Comparison of ENCODE assay signal across 20 mouse cellular contexts in genomic region chr11:117276946-117277345, GRCm38 (mm10).
DNase-seq lines count a peak whose midpoint lies in the region; ATAC-seq and TF ChIP-seq lines count a peak whose summit lies in the region.
"Had no signal": no experiment of that assay in that cellular context is flagged by ENCODE, and none has a peak within 500 bp of the region (broad histone marks: within the 10 kb centered on the region; RNA-seq: fewer than 3 reads in every experiment).

No protein-coding gene starts in this region.

- 67% methylated on average over 8 of the region's 8 CpGs for WGBS in limb, embryonic 11.5 days
- WGBS in midbrain, postnatal 0 days, result 81% methylated on average over 8 of the region's 8 CpGs

- peaks cover 77% of the 10 kb centered on the region for H3K4me1 ChIP-seq in brown adipose tissue, adult 24 weeks (ENCODE audit: control insufficient read depth, insufficient read depth, insufficient read length, low read length)
- peaks cover 84% of the 10 kb centered on the region for H3K4me1 ChIP-seq in limb, embryonic 11.5 days (ENCODE audit: control insufficient read depth, insufficient read depth, low read length)
- H3K4me1 ChIP-seq in midbrain, postnatal 0 days (ENCODE audit: insufficient read depth, low read length), result no peaks in the 10 kb centered on the region; the same call in 1 of the 2 replicates

- ATAC-seq in limb, embryonic 11.5 days (ENCODE audit: insufficient number of reproducible peaks, low FRiP score, low TSS enrichment, low read depth), result no peak
- ATAC-seq in midbrain, postnatal 0 days (ENCODE audit: low FRiP score), result no peak
- ATAC-seq: liver, postnatal 0 days had no signal

- H3K36me3 ChIP-seq in limb, embryonic 11.5 days (ENCODE audit: control insufficient read depth, insufficient read depth, low read length), result peaks cover 3% of the 10 kb centered on the region; the same call in 1 of the 2 replicates
- no peaks in the 10 kb centered on the region for H3K36me3 ChIP-seq in midbrain, postnatal 0 days (ENCODE audit: insufficient read depth, low read length)
- H3K36me3 ChIP-seq: limb, embryonic 15.5 days; neural tube, embryonic 15.5 days had no signal

- peak overlapping the region; percentile 35; the same call in 1 of the 2 replicates for H3K27ac ChIP-seq in gastrocnemius, adult 2 months
- H3K27ac ChIP-seq in brown adipose tissue, adult 24 weeks (replicated peaks; ENCODE audit: low read depth, low read length), result peak overlapping the region; percentile 31
- 0 out of 2 replicates have a peak overlapping the region, but pooled peaks have one; percentile 8 for H3K27ac ChIP-seq in limb, embryonic 11.5 days (replicated peaks; ENCODE audit: low read depth, low read length)
- no peak overlapping the region for H3K27ac ChIP-seq in midbrain, postnatal 0 days (ENCODE audit: low read depth, low read length)

- intact Hi-C loops in gastrocnemius, adult 2 months (cut with DNase I), result no loop called here

- no peaks in the 10 kb centered on the region for H3K9me3 ChIP-seq in limb, embryonic 11.5 days (ENCODE audit: control insufficient read depth, low read length)
- H3K9me3 ChIP-seq in midbrain, postnatal 0 days (ENCODE audit: low read length), result no peaks in the 10 kb centered on the region
- H3K9me3 ChIP-seq: heart, embryonic 10.5 days; hindbrain, embryonic 10.5 days; limb, embryonic 15.5 days; neural tube, embryonic 15.5 days had no signal

- H3K4me2 ChIP-seq in limb, embryonic 11.5 days (ENCODE audit: low read depth, severe bottlenecking), result no peak overlapping the region
- H3K4me2 ChIP-seq in midbrain, postnatal 0 days (ENCODE audit: low read depth, low read length, poor library complexity, severe bottlenecking), result no peak overlapping the region
- H3K4me2 ChIP-seq: limb, embryonic 15.5 days; neural tube, embryonic 15.5 days had no signal

- H3K9ac ChIP-seq in limb, embryonic 11.5 days (ENCODE audit: low read length), result no peak overlapping the region
- no peak overlapping the region for H3K9ac ChIP-seq in midbrain, postnatal 0 days (replicated peaks; ENCODE audit: low read length, poor library complexity, severe bottlenecking)
- H3K9ac ChIP-seq: limb, embryonic 15.5 days; liver, postnatal 0 days; neural tube, embryonic 15.5 days had no signal

- TF ChIP-seq CTCF in gastrocnemius, adult 2 months (IDR thresholded peaks at IDR 0.05), result no peak
- TF ChIP-seq CTCF in midbrain, postnatal 0 days (IDR thresholded peaks at IDR 0.05), result no peak

- no peaks in the 10 kb centered on the region for H3K27me3 ChIP-seq in limb, embryonic 11.5 days (ENCODE audit: control insufficient read depth, insufficient read depth, low read length)
- H3K27me3 ChIP-seq in midbrain, postnatal 0 days (ENCODE audit: insufficient read depth, low read length), result no peaks in the 10 kb centered on the region
- H3K27me3 ChIP-seq: limb, embryonic 15.5 days; neural tube, embryonic 15.5 days had no signal

- no peak for DNase-seq in gastrocnemius, adult 2 months
- no peak for DNase-seq in gastrocnemius, postnatal 25 days
- DNase-seq in kidney, adult 9 months, result peak; percentile 55
- DNase-seq in limb, embryonic 11.5 days (ENCODE audit: low spot score), result no peak
- DNase-seq in neural tube, embryonic 10.5 days (ENCODE audit: extremely low spot score, low spot score), result no peak
- DNase-seq in midbrain, postnatal 0 days (ENCODE audit: low spot score), result no peak
- DNase-seq: cerebellum, adult 2 months; gastrocnemius, postnatal 14 days; layer of hippocampus, adult 9-11 months; liver, postnatal 0 days; lung, postnatal 10 days; midbrain, embryonic 14.5 days; thymus, adult 2 months had no signal

- H3K4me3 ChIP-seq in gastrocnemius, adult 2 months, result no peak overlapping the region
- H3K4me3 ChIP-seq in brown adipose tissue, adult 24 weeks (ENCODE audit: insufficient read depth, low read depth, low read length), result no peak overlapping the region
- no peak overlapping the region for H3K4me3 ChIP-seq in limb, embryonic 11.5 days (ENCODE audit: low read depth, low read length)
- no peak overlapping the region for H3K4me3 ChIP-seq in midbrain, postnatal 0 days (ENCODE audit: low read depth, low read length)
- H3K4me3 ChIP-seq: erythroblast, embryonic 14.5 days; heart, embryonic 10.5 days; hindbrain, embryonic 10.5 days; limb, embryonic 15.5 days; myocyte; neural tube, embryonic 15.5 days had no signal
